Mouse (Mus musculus) layer of hippocampus, adult 9-10 months (tissue): ENCODE data around the gene Slc13a2.

Experiments
- DNase-seq: peaks from one replicate; pipeline ENCODE4 v3.0.0; 2022; ENCODE audit warnings: low spot score

Slc13a2 gene

DNA sequence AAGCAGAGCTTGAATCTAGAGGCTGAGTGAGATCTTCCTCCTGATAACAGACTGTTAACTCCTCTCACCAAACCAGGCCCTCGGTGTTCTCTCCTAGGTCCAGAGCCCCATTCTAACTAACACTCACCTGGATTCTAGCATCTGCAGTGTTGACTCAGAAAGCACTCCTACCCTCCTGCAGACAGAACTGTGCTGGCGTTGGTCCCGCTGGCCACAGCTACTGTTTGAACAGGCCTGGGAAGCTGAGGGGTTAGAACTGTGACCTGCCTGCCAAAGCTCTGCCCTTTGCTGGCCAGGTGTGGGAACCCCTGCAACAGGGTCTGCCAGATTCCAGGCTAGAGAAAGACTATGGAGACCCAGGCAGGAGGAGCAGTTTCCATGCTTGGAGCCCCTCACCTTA lies 29.3 kb downstream of the Slc13a2 start:
- no peak for DNase-seq

DNA sequence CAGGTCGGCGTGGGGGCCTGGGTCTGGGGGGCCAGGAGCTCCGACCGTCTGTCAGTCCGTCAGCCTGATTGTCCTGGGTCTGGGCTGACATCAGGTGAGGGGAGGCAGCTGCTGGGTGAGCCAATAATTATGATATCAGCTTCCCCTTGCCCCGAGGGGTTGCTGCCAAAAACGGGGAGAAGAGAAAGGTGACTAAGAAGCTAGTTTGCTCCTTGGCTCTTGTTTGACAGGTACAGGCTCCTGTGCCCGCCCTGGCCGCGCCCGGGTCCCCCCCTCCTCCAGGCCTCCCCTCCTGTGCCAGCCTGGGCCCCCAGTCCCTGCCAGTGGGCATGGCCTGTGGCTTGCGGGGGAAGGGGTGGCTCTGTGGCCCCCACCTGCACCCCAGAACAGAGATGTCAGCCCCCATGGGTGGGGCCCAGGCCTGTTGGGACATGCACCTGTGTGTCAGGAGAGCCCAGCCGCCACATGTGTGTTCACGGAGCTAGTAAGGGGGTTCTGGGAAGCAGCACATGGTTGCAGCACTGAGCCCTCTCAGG lies 35.4 kb downstream of the Slc13a2 start, which contains the start of gene Foxn1:
Gene Foxn1 (minus strand): TSS at position 51 of the 536 bp plus-strand sequence.
- no peak for DNase-seq

GRCm38 (mm10) chr11:78385776-78386175 lies 36.2 kb downstream of the Slc13a2 start:
- DNase-seq: no peak

DNA sequence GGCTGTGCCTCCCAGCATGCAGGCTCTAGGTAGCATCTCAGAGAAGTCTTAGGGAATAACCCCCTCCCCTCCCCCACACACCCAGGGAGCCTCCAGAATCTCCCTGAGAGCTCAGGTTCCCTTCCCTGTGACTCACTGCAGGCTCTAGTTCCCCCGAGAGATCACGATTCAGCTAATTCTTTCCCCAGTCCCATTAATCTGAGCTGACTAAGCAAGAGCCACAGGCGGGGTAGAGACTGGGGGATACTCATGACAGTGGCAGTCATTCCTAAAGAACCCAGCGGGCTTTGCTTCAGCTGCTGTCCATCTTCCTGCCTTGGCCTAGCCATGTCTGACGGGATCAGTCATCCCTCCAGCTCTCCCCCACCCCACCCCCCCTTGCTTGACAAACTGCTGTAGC lies 39.3 kb downstream of the Slc13a2 start:
- DNase-seq: no peak

DNA sequence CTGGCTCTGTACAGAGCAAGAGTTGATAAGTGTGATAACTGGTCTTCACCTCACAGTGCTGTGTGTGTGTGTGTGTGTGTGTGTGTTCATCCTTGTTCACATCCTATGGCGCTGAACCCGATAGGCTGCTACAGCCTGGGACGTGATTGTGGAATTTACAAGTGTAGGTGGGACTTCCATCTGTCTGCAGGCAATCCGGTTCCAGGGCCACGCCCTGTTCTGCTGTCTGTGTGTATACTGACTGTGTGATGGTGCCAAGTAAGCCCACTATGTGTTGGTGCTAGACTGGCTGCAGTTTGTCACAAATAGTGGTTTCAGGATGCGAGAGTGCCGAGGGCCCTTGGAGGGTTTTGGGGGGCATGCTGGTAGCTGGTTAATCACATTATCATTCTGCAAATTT lies 39.7 kb downstream of the Slc13a2 start:
- no peak for DNase-seq

- DNase-seq: no peak
These were observed 41.0 kb downstream of the Slc13a2 start for GRCm38 (mm10) chr11:78380996-78381395.

GRCm38 (mm10) chr11:78380351-78380750 lies 41.7 kb downstream of the Slc13a2 start:
- DNase-seq: no peak

GRCm38 (mm10) chr11:78377549-78378159 lies 44.4 kb downstream of the Slc13a2 start:
- no peak for DNase-seq

DNA sequence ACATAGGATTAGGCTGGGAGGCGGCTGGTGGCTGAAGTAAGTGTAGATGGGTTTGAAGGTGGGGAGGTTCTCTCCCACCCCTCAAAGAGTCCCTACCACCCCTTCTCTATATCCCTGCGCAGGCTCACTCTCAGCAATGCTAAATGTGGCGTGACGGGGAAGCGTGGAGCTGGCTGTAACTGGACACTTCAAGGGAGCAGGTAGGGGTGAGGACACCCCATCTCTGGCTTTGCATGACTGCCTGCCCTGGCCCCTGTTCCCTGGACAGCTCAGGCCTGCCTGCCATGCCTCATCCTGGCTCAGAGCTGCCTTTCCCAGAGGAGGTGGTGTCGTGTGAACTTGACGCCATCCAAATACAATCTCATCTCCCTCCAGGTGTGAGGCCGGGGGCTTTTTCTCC lies 47.9 kb downstream of the Slc13a2 start:
- DNase-seq: no peak

DNA sequence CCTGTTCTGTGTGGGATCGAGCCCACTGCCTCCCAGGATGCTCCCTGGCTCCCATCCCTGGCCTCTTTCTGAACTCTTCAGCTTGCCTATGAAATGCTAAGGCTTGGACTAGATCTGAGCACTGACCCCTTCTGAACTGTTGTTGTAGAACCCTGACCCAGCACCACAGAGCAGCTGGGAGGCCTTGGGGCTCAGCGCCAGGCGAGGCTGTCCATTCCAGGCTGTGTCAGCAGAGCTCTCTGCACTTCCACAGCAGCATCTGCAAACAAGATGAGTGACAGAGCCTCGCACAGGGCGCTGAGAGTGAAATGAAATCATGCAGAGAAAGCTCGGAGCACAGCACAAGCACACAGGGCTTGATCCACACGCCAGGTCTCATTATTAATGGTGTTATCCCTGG lies 49.4 kb downstream of the Slc13a2 start:
- DNase-seq: no peak

- no peak for DNase-seq
These were observed 49.9 kb downstream of the Slc13a2 start for GRCm38 (mm10) chr11:78372166-78372565.

- no peak for DNase-seq
These were observed 50.3 kb downstream of the Slc13a2 start for GRCm38 (mm10) chr11:78371711-78372110.

DNA sequence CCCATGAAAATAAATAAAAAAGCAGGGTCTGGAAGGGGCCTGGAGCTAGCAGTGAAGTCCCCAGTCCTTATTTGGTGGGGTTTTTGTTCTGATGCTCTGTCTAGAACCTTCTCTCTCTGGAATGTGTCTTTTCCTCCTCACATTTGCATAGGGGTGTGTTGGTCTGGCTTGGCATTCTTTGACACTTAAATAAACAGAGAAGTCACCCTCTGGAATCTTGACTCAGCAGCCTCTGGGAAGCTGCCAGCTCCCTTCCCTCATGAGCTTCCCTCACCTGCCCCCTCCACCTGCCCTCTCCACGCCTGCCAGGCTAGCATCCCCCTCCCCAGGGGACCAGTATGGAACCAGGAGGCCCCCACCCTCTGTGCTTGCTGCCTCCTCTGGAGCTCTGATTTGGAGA lies 51.6 kb downstream of the Slc13a2 start:
- DNase-seq: no peak

- no peak for DNase-seq
These were observed 54.4 kb downstream of the Slc13a2 start for GRCm38 (mm10) chr11:78367456-78368225.

GRCm38 (mm10) chr11:78364103-78364502 lies 57.9 kb downstream of the Slc13a2 start:
- DNase-seq: no peak

- no peak for DNase-seq
These were observed 58.6 kb downstream of the Slc13a2 start for GRCm38 (mm10) chr11:78363309-78364007.

DNA sequence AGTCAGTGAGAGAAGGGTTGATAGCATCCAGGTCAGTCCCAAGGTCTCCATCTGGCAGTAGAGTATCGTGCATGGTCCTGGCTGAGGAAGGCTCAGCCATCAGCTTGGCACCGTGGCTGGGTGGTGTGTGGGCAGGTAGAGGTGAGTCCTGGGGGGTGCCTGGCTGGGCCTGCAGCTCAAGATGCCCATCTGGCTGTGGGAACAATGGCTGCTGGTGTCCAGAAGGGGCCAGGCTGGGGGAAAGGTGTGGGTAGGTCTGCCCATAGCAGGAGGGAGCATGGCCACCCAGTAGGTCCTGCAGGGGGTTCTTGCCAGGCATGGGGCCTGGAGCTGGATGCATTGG lies 61.3 kb downstream of the Slc13a2 start:
- DNase-seq: no peak

GRCm38 (mm10) chr11:78360125-78360788 lies 61.8 kb downstream of the Slc13a2 start:
- no peak for DNase-seq

DNA sequence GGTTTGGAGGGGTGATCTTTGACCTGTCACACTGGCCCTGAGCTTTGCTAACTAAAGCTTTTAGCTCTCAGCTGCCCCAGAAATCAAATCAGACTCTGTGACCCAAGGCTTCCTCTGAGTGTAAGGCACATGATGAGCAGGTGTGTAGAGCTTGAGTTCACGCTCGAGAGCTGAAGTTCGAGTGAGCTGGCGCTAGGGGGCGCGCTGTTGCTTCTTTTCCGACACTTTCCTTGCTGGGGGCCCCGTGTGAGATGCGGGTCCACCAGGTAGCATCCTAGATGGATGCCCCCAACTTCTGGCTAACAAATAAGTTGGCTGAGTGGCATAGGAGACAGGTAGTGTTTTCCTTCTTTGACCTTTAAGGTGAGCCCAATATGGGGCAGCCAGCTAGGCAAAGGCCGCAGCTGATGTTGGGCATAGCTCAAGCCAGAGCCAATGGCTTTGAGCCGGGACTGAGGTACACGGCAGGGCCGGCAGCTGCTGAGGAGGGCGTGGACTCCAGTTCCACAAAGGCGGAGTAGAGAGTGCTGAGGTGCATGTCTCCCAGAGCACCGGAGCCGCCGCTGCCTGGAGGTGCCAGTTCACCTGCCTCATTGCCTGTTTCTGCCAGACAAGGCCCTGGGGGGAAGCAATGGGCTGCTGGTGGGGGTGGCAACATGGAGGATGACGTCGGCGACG lies 63.5 kb downstream of the Slc13a2 start:
- DNase-seq: no peak

- no peak for DNase-seq
These were observed 66.4 kb downstream of the Slc13a2 start for GRCm38 (mm10) chr11:78355471-78356238.

- DNase-seq: no peak
These were observed 67.1 kb downstream of the Slc13a2 start for GRCm38 (mm10) chr11:78354905-78355304.
